Mouse (Mus musculus): ENCODE results near the gene Dlg1. TPM values are rescaled to one million over a fixed set of nuclear protein-coding genes. Genes with fewer than 3 reads are reported as not detected.

Dlg1 gene
- polyA plus RNA-seq, 1 experiment from 2014 or later, result 31.3 TPM

Other genes with a start within 250 kb of the Dlg1 start
- gene Bdh1, start 241.2 kb upstream of the Dlg1 start, polyA plus RNA-seq (2015; fragmentation: Nextera tagmentation; extraction: Ambion mirVana), result 23.6 and 25.4 TPM in 2 replicates
- 0.39 and 0.40 TPM in 2 replicates for gene Meltf, start 215.4 kb downstream of the Dlg1 start, polyA plus RNA-seq (2015; fragmentation: Nextera tagmentation; extraction: Ambion mirVana)